Mouse (Mus musculus): Measurements from ENCODE around the gene Sdk2. TPM values are rescaled to one million over a fixed set of nuclear protein-coding genes. Genes with fewer than 3 reads are reported as not detected.

The Sdk2 gene
- polyA plus RNA-seq, 1 experiment from 2014 or later, result 1.5 TPM

DNA sequence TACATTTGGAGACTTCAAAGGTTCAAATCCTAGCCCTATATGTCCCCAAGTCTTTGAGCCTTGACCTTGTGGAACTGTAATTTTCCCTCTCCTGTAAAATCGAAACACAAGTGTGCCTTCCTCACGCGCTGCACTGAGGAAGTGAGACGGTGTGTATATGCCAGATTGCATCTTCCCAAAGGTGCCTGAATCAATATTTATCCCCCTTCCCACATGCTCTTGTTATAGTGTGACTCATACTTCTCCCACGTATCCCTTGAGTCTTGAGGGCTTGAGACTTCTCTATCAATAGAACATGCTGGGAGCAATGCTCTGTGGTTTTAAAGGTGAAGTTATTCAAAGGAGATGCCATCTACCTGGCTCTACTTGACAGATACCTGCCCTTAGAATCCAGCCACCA is 170.8 kb downstream of the Sdk2 start:
- 96% methylated on average over 5 of the region's 5 CpGs for WGBS

GRCm38 (mm10) chr11:113892924-113893323 is 173.9 kb downstream of the Sdk2 start:
- H3K9me3 ChIP-seq, result no peaks in the 10 kb centered on the region
- 82% methylated on average over 6 of the region's 6 CpGs for WGBS
- H3K4me1 ChIP-seq, result peaks cover 24% of the 10 kb centered on the region
- H3K4me3 ChIP-seq, result no peak overlapping the region
- H3K36me3 ChIP-seq (replicated peaks), result no peaks in the 10 kb centered on the region
- 0 out of 2 replicates have a peak overlapping the region, but pooled peaks have one; percentile 4 for H3K27ac ChIP-seq
- no peaks in the 10 kb centered on the region; the same call in 1 of the 2 replicates for H3K27me3 ChIP-seq (ENCODE audit: poor library complexity, severe bottlenecking)
- DNase-seq (ENCODE audit: extremely low spot score, low spot score), result no peak

More for the DNA sequence above, 170.8 kb downstream of the Sdk2 start:
- Histone ChIP-seq H3K9me3 (no peaks in the 10 kb centered on the region), H3K27ac (no peak overlapping the region), H3K36me3 (replicated peaks) (no peaks in the 10 kb centered on the region), H3K4me1 (peaks cover 34% of the 10 kb centered on the region), H3K27me3 (ENCODE audit: poor library complexity, severe bottlenecking) (no peaks in the 10 kb centered on the region; the same call in 1 of the 2 replicates), H3K4me3 (no peak overlapping the region)
- no peak for DNase-seq (ENCODE audit: extremely low spot score, low spot score)

- DNase-seq (ENCODE audit: extremely low spot score, low spot score), result no peak
Measured at GRCm38 (mm10) chr11:113892067-113892466, 174.8 kb downstream of the Sdk2 start.

GRCm38 (mm10) chr11:113888156-113888750 is 178.6 kb downstream of the Sdk2 start:
- Histone ChIP-seq H3K4me1 (peaks cover 13% of the 10 kb centered on the region), H3K36me3 (replicated peaks) (no peaks in the 10 kb centered on the region), H3K4me3 (no peak overlapping the region), H3K27me3 (ENCODE audit: poor library complexity, severe bottlenecking) (no peaks in the 10 kb centered on the region), H3K9me3 (no peaks in the 10 kb centered on the region), H3K27ac (no peak overlapping the region)
- no peak for DNase-seq (ENCODE audit: extremely low spot score, low spot score)
- 80% methylated on average over 5 of the region's 5 CpGs for WGBS

More at GRCm38 (mm10) chr11:113892067-113892466, 174.8 kb downstream of the Sdk2 start:
- Histone ChIP-seq H3K4me3 (no peak overlapping the region), H3K36me3 (replicated peaks) (no peaks in the 10 kb centered on the region), H3K4me1 (peaks cover 21% of the 10 kb centered on the region), H3K9me3 (no peaks in the 10 kb centered on the region), H3K27ac (no peak overlapping the region), H3K27me3 (ENCODE audit: poor library complexity, severe bottlenecking) (no peaks in the 10 kb centered on the region; the same call in 1 of the 2 replicates)
- WGBS, result 65% methylated on average over 6 of the region's 6 CpGs

DNA sequence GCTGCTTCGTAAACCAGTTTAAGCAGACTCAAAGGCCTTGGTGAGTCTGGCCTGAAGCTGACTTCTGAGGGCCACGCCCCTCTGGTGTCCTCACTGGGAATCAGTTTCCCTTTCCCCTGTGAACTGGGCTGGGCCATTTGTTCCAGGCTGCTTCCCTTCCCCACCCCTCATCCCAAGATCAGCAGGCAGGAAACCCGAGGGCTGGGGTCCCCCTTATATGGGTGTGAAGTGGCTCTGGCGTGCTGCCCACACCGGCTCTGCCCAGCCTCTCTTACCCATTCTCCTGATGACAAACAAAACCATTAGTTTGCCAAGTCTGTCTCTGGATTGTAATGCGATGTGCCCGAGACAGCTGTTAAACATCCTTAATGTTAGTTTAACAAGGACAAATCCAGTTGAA is 180.5 kb downstream of the Sdk2 start:
- Histone ChIP-seq H3K4me3 (no peak overlapping the region), H3K9me3 (no peaks in the 10 kb centered on the region), H3K4me1 (no peaks in the 10 kb centered on the region), H3K27ac (no peak overlapping the region), H3K36me3 (replicated peaks) (no peaks in the 10 kb centered on the region), H3K27me3 (ENCODE audit: poor library complexity, severe bottlenecking) (no peaks in the 10 kb centered on the region)
- no peak for DNase-seq (ENCODE audit: extremely low spot score, low spot score)
- WGBS, result 85% methylated on average over 7 of the region's 7 CpGs

DNA sequence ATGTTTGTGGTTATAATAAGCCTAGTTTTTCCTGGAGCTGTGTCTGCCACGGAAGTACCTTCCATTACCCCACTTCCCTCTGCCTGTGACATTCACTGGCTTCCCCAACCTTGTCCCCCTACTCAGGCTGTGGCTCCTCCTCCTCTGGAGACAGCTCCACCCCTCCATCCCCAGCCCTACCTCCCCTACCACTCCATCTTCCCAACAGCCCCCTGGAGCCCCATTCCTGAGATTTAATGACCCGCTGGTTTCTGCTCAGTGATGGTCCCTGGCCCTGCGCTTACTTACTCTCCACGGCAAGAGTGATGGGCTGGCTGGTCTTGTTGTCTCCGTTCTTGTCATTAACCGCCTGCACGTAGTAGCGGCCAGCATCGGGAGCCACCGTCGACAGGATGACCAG is 181.9 kb downstream of the Sdk2 start:
- 81% methylated on average over 11 of the region's 11 CpGs for WGBS
- no peaks in the 10 kb centered on the region for H3K27me3 ChIP-seq (ENCODE audit: poor library complexity, severe bottlenecking)
- DNase-seq (ENCODE audit: extremely low spot score, low spot score), result no peak
- no peak overlapping the region for H3K27ac ChIP-seq
- H3K4me3 ChIP-seq, result no peak overlapping the region
- H3K9me3 ChIP-seq, result no peaks in the 10 kb centered on the region
- no peaks in the 10 kb centered on the region for H3K36me3 ChIP-seq (replicated peaks)
- no peaks in the 10 kb centered on the region for H3K4me1 ChIP-seq

DNA sequence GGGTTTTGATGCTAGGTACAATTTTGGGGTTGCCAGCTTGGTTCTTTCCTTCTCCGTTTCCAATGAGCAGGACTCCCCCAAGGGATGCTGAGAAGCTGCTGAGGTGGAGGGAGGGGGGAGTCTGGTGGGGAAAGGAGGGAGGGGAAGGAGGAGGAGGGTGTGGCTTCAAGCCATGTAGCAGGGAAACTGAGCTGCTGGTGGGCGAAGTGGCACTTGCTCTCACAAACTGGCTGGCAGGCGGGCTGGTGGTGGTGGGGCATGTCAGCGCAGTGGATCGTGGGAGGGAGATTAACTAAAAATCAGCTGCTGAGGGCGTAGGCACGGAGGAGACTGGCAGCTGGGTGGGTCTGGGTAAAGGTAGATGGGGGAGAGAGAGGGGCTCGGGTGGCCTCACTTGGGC is 183.8 kb downstream of the Sdk2 start:
- DNase-seq (ENCODE audit: extremely low spot score, low spot score), result no peak
- H3K36me3 ChIP-seq (replicated peaks), result no peaks in the 10 kb centered on the region
- H3K27me3 ChIP-seq (ENCODE audit: poor library complexity, severe bottlenecking), result no peaks in the 10 kb centered on the region
- H3K27ac ChIP-seq, result no peak overlapping the region
- no peaks in the 10 kb centered on the region for H3K9me3 ChIP-seq
- WGBS, result 76% methylated on average over 8 of the region's 8 CpGs
- H3K4me1 ChIP-seq, result no peaks in the 10 kb centered on the region
- H3K4me3 ChIP-seq, result no peak overlapping the region

GRCm38 (mm10) chr11:113881864-113882263 is 185.0 kb downstream of the Sdk2 start:
- WGBS, result 93% methylated on average over 6 of the region's 6 CpGs
- Histone ChIP-seq H3K4me1 (no peaks in the 10 kb centered on the region), H3K27me3 (ENCODE audit: poor library complexity, severe bottlenecking) (no peaks in the 10 kb centered on the region)

GRCm38 (mm10) chr11:113867066-113867465 is 199.8 kb downstream of the Sdk2 start:
- H3K36me3 ChIP-seq (replicated peaks), result no peaks in the 10 kb centered on the region
- WGBS, result 90% methylated on average over 8 of the region's 8 CpGs

More at GRCm38 (mm10) chr11:113881864-113882263, 185.0 kb downstream of the Sdk2 start:
- no peaks in the 10 kb centered on the region for H3K9me3 ChIP-seq
- no peak for DNase-seq (ENCODE audit: extremely low spot score, low spot score)
- H3K27ac ChIP-seq, result no peak overlapping the region
- H3K36me3 ChIP-seq (replicated peaks), result no peaks in the 10 kb centered on the region
- no peak overlapping the region for H3K4me3 ChIP-seq

DNA sequence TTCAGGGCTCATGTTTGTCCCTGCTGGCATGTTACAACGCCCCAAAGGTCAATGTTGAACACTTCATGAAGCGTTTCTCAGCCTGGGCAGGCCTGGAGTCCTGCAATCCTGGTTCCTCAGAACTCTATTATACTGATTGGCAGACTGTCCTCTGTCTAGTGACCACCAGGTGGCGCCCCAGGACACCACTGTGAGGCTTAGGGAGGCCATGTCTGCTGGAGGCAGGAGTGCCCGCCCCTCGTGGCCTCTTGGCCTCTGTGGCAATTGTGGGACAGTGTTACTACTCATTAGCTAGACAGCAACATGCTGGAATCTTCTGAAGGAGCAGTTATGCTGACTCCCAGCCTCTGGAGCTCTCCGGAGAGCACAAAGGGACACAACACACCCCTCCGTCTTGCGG is 201.2 kb downstream of the Sdk2 start:
- peak; percentile 89 for DNase-seq (ENCODE audit: extremely low spot score, low spot score)
- Histone ChIP-seq H3K27ac (no peak overlapping the region), H3K36me3 (replicated peaks) (no peaks in the 10 kb centered on the region), H3K27me3 (ENCODE audit: poor library complexity, severe bottlenecking) (peaks cover 6% of the 10 kb centered on the region; the same call in 1 of the 2 replicates), H3K4me1 (peaks cover 4% of the 10 kb centered on the region), H3K4me3 (no peak overlapping the region), H3K9me3 (no peaks in the 10 kb centered on the region; the same call in 1 of the 2 replicates)
- 39% methylated on average over 8 of the region's 8 CpGs for WGBS

More at GRCm38 (mm10) chr11:113867066-113867465, 199.8 kb downstream of the Sdk2 start:
- H3K9me3 ChIP-seq, result no peaks in the 10 kb centered on the region; the same call in 1 of the 2 replicates
- H3K4me1 ChIP-seq, result peaks cover 11% of the 10 kb centered on the region
- H3K4me3 ChIP-seq, result no peak overlapping the region
- H3K27ac ChIP-seq, result no peak overlapping the region
- peaks cover 14% of the 10 kb centered on the region for H3K27me3 ChIP-seq (ENCODE audit: poor library complexity, severe bottlenecking)
- no peak for DNase-seq (ENCODE audit: extremely low spot score, low spot score)

DNA sequence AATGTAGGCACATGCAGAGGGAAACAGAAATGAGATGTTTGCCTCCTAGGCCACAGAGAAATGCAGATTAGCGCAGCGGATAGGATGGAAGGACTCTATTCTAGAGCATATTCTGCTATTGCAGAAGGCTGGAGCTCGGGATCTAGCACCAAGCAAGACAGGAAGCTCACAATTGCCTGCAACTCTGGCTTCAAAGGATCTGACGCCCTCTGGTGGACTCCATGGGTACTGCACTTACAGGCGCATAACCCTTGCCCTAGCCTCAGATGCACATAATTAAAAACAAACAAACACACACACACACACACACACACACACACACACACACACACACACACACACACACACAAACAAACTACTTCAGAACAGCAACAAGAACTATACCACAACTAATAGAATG is 203.4 kb downstream of the Sdk2 start:
- no peak overlapping the region for H3K4me3 ChIP-seq
- H3K27me3 ChIP-seq (ENCODE audit: poor library complexity, severe bottlenecking), result peaks cover 6% of the 10 kb centered on the region; the same call in 1 of the 2 replicates
- WGBS, result 69% methylated on average over 5 of the region's 5 CpGs
- no peak overlapping the region for H3K27ac ChIP-seq
- DNase-seq (ENCODE audit: extremely low spot score, low spot score), result peak; percentile 46
- no peaks in the 10 kb centered on the region; the same call in 1 of the 2 replicates for H3K36me3 ChIP-seq (replicated peaks)
- H3K4me1 ChIP-seq, result peaks cover 4% of the 10 kb centered on the region
- peaks cover 5% of the 10 kb centered on the region; the same call in 1 of the 2 replicates for H3K9me3 ChIP-seq

- peaks cover 5% of the 10 kb centered on the region; the same call in 1 of the 2 replicates for H3K9me3 ChIP-seq
- no peaks in the 10 kb centered on the region for H3K27me3 ChIP-seq (ENCODE audit: poor library complexity, severe bottlenecking)
- no peak overlapping the region for H3K4me3 ChIP-seq
- H3K4me1 ChIP-seq, result peaks cover 2% of the 10 kb centered on the region; the same call in 1 of the 2 replicates
- no peaks in the 10 kb centered on the region; the same call in 1 of the 2 replicates for H3K36me3 ChIP-seq (replicated peaks)
- WGBS, result 85% methylated on average over 13 of the region's 13 CpGs
- no peak overlapping the region for H3K27ac ChIP-seq
- no peak for DNase-seq (ENCODE audit: extremely low spot score, low spot score)
Measured at GRCm38 (mm10) chr11:113855661-113856060, 211.2 kb downstream of the Sdk2 start.

GRCm38 (mm10) chr11:113851750-113852149 is 215.1 kb downstream of the Sdk2 start:
- H3K4me1 ChIP-seq, result peaks cover 19% of the 10 kb centered on the region
- no peaks in the 10 kb centered on the region for H3K9me3 ChIP-seq
- no peak overlapping the region for H3K4me3 ChIP-seq
- DNase-seq (ENCODE audit: extremely low spot score, low spot score), result no peak
- H3K27ac ChIP-seq, result no peak overlapping the region
- no peaks in the 10 kb centered on the region for H3K36me3 ChIP-seq (replicated peaks)
- WGBS, result 92% methylated on average over 8 of the region's 8 CpGs
- peaks cover 24% of the 10 kb centered on the region; the same call in 1 of the 2 replicates for H3K27me3 ChIP-seq (ENCODE audit: poor library complexity, severe bottlenecking)
